Mouse (Mus musculus) lung, embryonic 14.5 days (tissue): ENCODE data around the gene Itga5. TPM values are rescaled to one million over a fixed set of nuclear protein-coding genes. Genes with fewer than 3 reads are reported as not detected.
A peak's percentile ranks its signal among the peaks of the same experiment; 100 is the strongest.

Experiments
- ATAC-seq: fragments of 200-750 bp; cut with Nextera tagmentation; 2 replicates; pipeline ENCODE4 v1.8.0; 2017; ENCODE audit warnings: mild to moderate bottlenecking, moderate TSS enrichment, moderate library complexity; ENCODE audit not compliant: insufficient read depth
- DNase-seq: peaks from one replicate; pipeline ENCODE4 v3.0.0-alpha.2; 2015
- H3K27ac ChIP-seq: fragments of 300-500 bp; sonication (generic); 2 replicates; pipeline ENCODE4 v1.5.1; 2014; ENCODE audit warnings: low read depth, mild to moderate bottlenecking, moderate library complexity
- H3K27me3 ChIP-seq: fragments of 300-500 bp; sonication (generic); 2 replicates; pipeline ENCODE4 v1.6.1; 2014; ENCODE audit warnings: low read length, control low read depth; ENCODE audit not compliant: insufficient read depth
- H3K36me3 ChIP-seq: fragments of 300-500 bp; sonication (generic); 2 replicates; pipeline ENCODE4 v1.6.1; 2014; ENCODE audit warnings: control low read depth; ENCODE audit not compliant: insufficient read depth
- H3K4me1 ChIP-seq: fragments of 300-500 bp; sonication (generic); 2 replicates; pipeline ENCODE4 v1.6.1; 2014; ENCODE audit warnings: antibody characterized with exemption, control low read depth; ENCODE audit not compliant: insufficient read depth
- H3K4me2 ChIP-seq: fragments of 300-500 bp; sonication (generic); 2 replicates; pipeline ENCODE4 v1.6.1; 2014; ENCODE audit warnings: mild to moderate bottlenecking
- H3K4me3 ChIP-seq: fragments of 300-500 bp; sonication (generic); 2 replicates; pipeline ENCODE4 v1.5.1; 2014; ENCODE audit warnings: low read depth, low read length
- H3K9ac ChIP-seq: fragments of 300-500 bp; sonication (generic); 2 replicates; pipeline ENCODE4 v1.6.1; 2014
- H3K9me3 ChIP-seq: fragments of 300-500 bp; sonication (generic); 2 replicates; pipeline ENCODE4 v1.6.1; 2016; ENCODE audit warnings: low read depth, low read length, control low read depth
- CTCF ChIP-seq: IDR thresholded peaks from 2 replicates; pipeline ENCODE4 v1.5.1; 2016; ENCODE audit warnings: antibody characterized with exemption, low read depth
- WGBS: fragments of 180-500 bp; shearing (Covaris S2); extraction: QIAGEN DNeasy Blood & Tissue Kit; methylation state at CpG from one replicate; pipeline ENCODE4 v1.1.7; 2014; 5-methylcytosine and 5-hydroxymethylcytosine counted together
- polyA plus RNA-seq: library from polyadenylated mRNA; unstranded; fragments of >200 nt; fragmentation: Nextera tagmentation; extraction: Ambion mirVana; gene quantifications from 2 replicates; pipeline ENCODE4 v1.2.1, GENCODE M21; 2014

Itga5 gene
- polyA plus RNA-seq, 1 experiment from 2014 or later: 47.7 TPM

GRCm38 (mm10) chr15:103300560-103300959, 66.0 kb downstream of the Itga5 start:
- Histone ChIP-seq H3K27ac (peak overlapping the region; percentile 84), H3K4me1 (peaks cover 41% of the 10 kb centered on the region), H3K9me3 (no peaks in the 10 kb centered on the region), H3K36me3 (peaks cover 29% of the 10 kb centered on the region), H3K4me2 (peak overlapping the region; percentile 35), H3K4me3 (no peak overlapping the region), H3K9ac (no peak overlapping the region), H3K27me3 (no peaks in the 10 kb centered on the region)
- no peak for TF ChIP-seq CTCF
- ATAC-seq (no peak), DNase-seq (no peak)
- 17% methylated on average over 2 of the region's 2 CpGs for WGBS

GRCm38 (mm10) chr15:103300067-103300471, 66.5 kb downstream of the Itga5 start:
- WGBS: 9% methylated on average over 18 of the region's 18 CpGs
- H3K9me3 ChIP-seq: no peaks in the 10 kb centered on the region
- H3K4me1 ChIP-seq: peaks cover 42% of the 10 kb centered on the region
- H3K36me3 ChIP-seq: peaks cover 33% of the 10 kb centered on the region
- H3K27me3 ChIP-seq: no peaks in the 10 kb centered on the region
- H3K27ac ChIP-seq: peak overlapping the region; percentile 84
- ATAC-seq (no peak), DNase-seq (peak; percentile 62)
- H3K4me3 ChIP-seq: no peak overlapping the region
- H3K4me2 ChIP-seq: peak overlapping the region; percentile 35
- TF ChIP-seq CTCF: no peak
- no peak overlapping the region for H3K9ac ChIP-seq

- DNase-seq: no peak
- Histone ChIP-seq H3K27me3 (no peaks in the 10 kb centered on the region), H3K9ac (no peak overlapping the region), H3K36me3 (peaks cover 33% of the 10 kb centered on the region), H3K27ac (peak overlapping the region; percentile 84), H3K9me3 (no peaks in the 10 kb centered on the region), H3K4me1 (peaks cover 42% of the 10 kb centered on the region), H3K4me2 (peak overlapping the region; percentile 35), H3K4me3 (no peak overlapping the region)
- WGBS: 47% methylated on average over 8 of the region's 8 CpGs
- no peak for ATAC-seq
- no peak for TF ChIP-seq CTCF
These were observed 66.9 kb downstream of the Itga5 start for GRCm38 (mm10) chr15:103299644-103300043.

GRCm38 (mm10) chr15:103298861-103299616, 67.5 kb downstream of the Itga5 start:
- Histone ChIP-seq H3K9me3 (no peaks in the 10 kb centered on the region), H3K4me3 (no peak overlapping the region), H3K27ac (peak overlapping the region; percentile 84), H3K36me3 (peaks cover 35% of the 10 kb centered on the region), H3K4me2 (no peak overlapping the region), H3K4me1 (peaks cover 39% of the 10 kb centered on the region), H3K27me3 (no peaks in the 10 kb centered on the region), H3K9ac (no peak overlapping the region)
- DNase-seq: peak; percentile 62
- no peak for TF ChIP-seq CTCF
- peak; percentile 64 for ATAC-seq
- WGBS: 68% methylated on average over 5 of the region's 5 CpGs

- no peak for TF ChIP-seq CTCF
- H3K4me1 ChIP-seq: peaks cover 32% of the 10 kb centered on the region
These were observed 68.5 kb downstream of the Itga5 start for GRCm38 (mm10) chr15:103298026-103298425.

GRCm38 (mm10) chr15:103297313-103297712, 69.2 kb downstream of the Itga5 start:
- no peak overlapping the region for H3K4me2 ChIP-seq
- H3K4me1 ChIP-seq: peaks cover 28% of the 10 kb centered on the region
- no peak for ATAC-seq
- WGBS: 60% methylated on average over 6 of the region's 6 CpGs
- peak overlapping the region; percentile 84; the same call in 1 of the 2 replicates for H3K27ac ChIP-seq
- H3K9me3 ChIP-seq: no peaks in the 10 kb centered on the region; the same call in 1 of the 2 replicates
- no peak for DNase-seq
- H3K9ac ChIP-seq: no peak overlapping the region
- no peaks in the 10 kb centered on the region for H3K27me3 ChIP-seq
- TF ChIP-seq CTCF: no peak
- H3K4me3 ChIP-seq: no peak overlapping the region
- peaks cover 52% of the 10 kb centered on the region for H3K36me3 ChIP-seq

More at GRCm38 (mm10) chr15:103298026-103298425, 68.5 kb downstream of the Itga5 start:
- whole genome bisulfite sequencing: 62% methylated on average over 3 of the region's 3 CpGs
- Histone ChIP-seq H3K27ac (peak overlapping the region; percentile 84), H3K36me3 (peaks cover 45% of the 10 kb centered on the region), H3K4me2 (no peak overlapping the region), H3K4me3 (no peak overlapping the region), H3K27me3 (no peaks in the 10 kb centered on the region), H3K9me3 (no peaks in the 10 kb centered on the region; the same call in 1 of the 2 replicates), H3K9ac (no peak overlapping the region)
- DNase-seq (no peak), ATAC-seq (no peak)

- Histone ChIP-seq H3K27ac (peak overlapping the region; percentile 84), H3K27me3 (no peaks in the 10 kb centered on the region), H3K9me3 (no peaks in the 10 kb centered on the region; the same call in 1 of the 2 replicates), H3K4me1 (peaks cover 19% of the 10 kb centered on the region), H3K4me2 (no peak overlapping the region), H3K4me3 (no peak overlapping the region), H3K9ac (no peak overlapping the region), H3K36me3 (peaks cover 64% of the 10 kb centered on the region)
- ATAC-seq: no peak
- DNase-seq: no peak
- 26% methylated on average over 5 of the region's 5 CpGs for WGBS
- no peak for TF ChIP-seq CTCF
These were observed 70.7 kb downstream of the Itga5 start for GRCm38 (mm10) chr15:103295851-103296250.
